ENCODE assay signal across 30 mouse cellular contexts in genomic region chr9:27800992-27801391, GRCm38 (mm10). TPM values are rescaled to one million over a fixed set of nuclear protein-coding genes. Genes with fewer than 3 reads are reported as not detected.
A peak's percentile ranks its signal among the peaks of the same experiment; 100 is the strongest.
DNase-seq lines count a peak whose midpoint lies in the region; ATAC-seq and TF ChIP-seq lines count a peak whose summit lies in the region.
"Had no signal": no experiment of that assay in that cellular context is flagged by ENCODE, and none has a peak within 500 bp of the region (broad histone marks: within the 10 kb centered on the region; RNA-seq: fewer than 3 reads in every experiment).

No protein-coding gene starts in this region.

- H3K27me3 ChIP-seq in forebrain, embryonic 12.5 days = no peaks in the 10 kb centered on the region
- no peaks in the 10 kb centered on the region for H3K27me3 ChIP-seq in intestine, embryonic 16.5 days (replicated peaks; ENCODE audit: control insufficient read depth, insufficient read depth, low read length)
- H3K27me3 ChIP-seq: CH12.LX; embryonic facial prominence, embryonic 13.5 days; forebrain, embryonic 15.5 days; heart, embryonic 12.5 days; heart, embryonic 15.5 days; hindbrain, embryonic 13.5 days; intestine, embryonic 15.5 days had no signal

- 89% methylated on average over 2 of the region's 2 CpGs for WGBS in forebrain, embryonic 12.5 days
- 76% methylated on average over 2 of the region's 2 CpGs for WGBS in intestine, embryonic 16.5 days

- no peak for TF ChIP-seq POLR2A in embryonic fibroblast, embryonic 13.5 days (IDR thresholded peaks at IDR 0.05; ENCODE audit: low read depth, low read length)

- no peak for ATAC-seq in forebrain, embryonic 12.5 days (ENCODE audit: low FRiP score)
- no peak for ATAC-seq in intestine, embryonic 16.5 days
- ATAC-seq: forebrain, embryonic 15.5 days; hindbrain, embryonic 16.5 days; intestine, embryonic 15.5 days had no signal

- no peak overlapping the region for H3K4me2 ChIP-seq in forebrain, embryonic 12.5 days
- no peak overlapping the region for H3K4me2 ChIP-seq in intestine, embryonic 16.5 days (ENCODE audit: low read depth, low read length)
- H3K4me2 ChIP-seq: embryonic facial prominence, embryonic 13.5 days; forebrain, embryonic 15.5 days; heart, embryonic 12.5 days; heart, embryonic 15.5 days; hindbrain, embryonic 13.5 days; intestine, embryonic 15.5 days had no signal

- H3K4me3 ChIP-seq in embryonic fibroblast, embryonic 13.5 days (ENCODE audit: insufficient read depth, low read length) = no peak overlapping the region
- H3K4me3 ChIP-seq in forebrain, embryonic 12.5 days (replicated peaks) = no peak overlapping the region
- H3K4me3 ChIP-seq in intestine, embryonic 16.5 days (ENCODE audit: low read length) = no peak overlapping the region
- H3K4me3 ChIP-seq: embryonic facial prominence, embryonic 10.5 days; embryonic facial prominence, embryonic 13.5 days; forebrain, embryonic 15.5 days; heart, embryonic 12.5 days; heart, embryonic 15.5 days; hindbrain, embryonic 10.5 days; hindbrain, embryonic 13.5 days; intestine, embryonic 15.5 days had no signal

- peak overlapping the region; percentile 97 for H3K27ac ChIP-seq in embryonic fibroblast, embryonic 13.5 days (ENCODE audit: insufficient read depth, low read length)
- H3K27ac ChIP-seq in forebrain, embryonic 12.5 days = no peak overlapping the region
- H3K27ac ChIP-seq in intestine, embryonic 16.5 days (ENCODE audit: low read length) = no peak overlapping the region
- H3K27ac ChIP-seq: embryonic facial prominence, embryonic 10.5 days; embryonic facial prominence, embryonic 13.5 days; forebrain, embryonic 15.5 days; heart, embryonic 15.5 days; hindbrain, embryonic 10.5 days; hindbrain, embryonic 13.5 days; intestine, embryonic 15.5 days had no signal

- peaks cover 11% of the 10 kb centered on the region; the same call in 1 of the 2 replicates for H3K4me1 ChIP-seq in embryonic fibroblast, embryonic 13.5 days (ENCODE audit: control insufficient read depth, insufficient read depth, low read length)
- no peaks in the 10 kb centered on the region for H3K4me1 ChIP-seq in forebrain, embryonic 12.5 days
- no peaks in the 10 kb centered on the region for H3K4me1 ChIP-seq in intestine, embryonic 16.5 days (ENCODE audit: control insufficient read depth, insufficient read depth, low read length)
- H3K4me1 ChIP-seq: embryonic facial prominence, embryonic 10.5 days; embryonic facial prominence, embryonic 13.5 days; forebrain, embryonic 15.5 days; heart, embryonic 12.5 days; heart, embryonic 15.5 days; hindbrain, embryonic 10.5 days; hindbrain, embryonic 13.5 days; intestine, embryonic 15.5 days had no signal

- TF ChIP-seq CTCF in embryonic fibroblast, embryonic 13.5 days (IDR thresholded peaks at IDR 0.05; ENCODE audit: borderline replicate concordance, insufficient read depth, low read length) = no peak

- no peaks in the 10 kb centered on the region for H3K9me3 ChIP-seq in forebrain, embryonic 12.5 days
- H3K9me3 ChIP-seq in intestine, embryonic 16.5 days (ENCODE audit: control insufficient read depth, low read length) = no peaks in the 10 kb centered on the region
- H3K9me3 ChIP-seq: embryonic facial prominence, embryonic 10.5 days; embryonic facial prominence, embryonic 13.5 days; forebrain, embryonic 15.5 days; heart, embryonic 15.5 days; hindbrain, embryonic 13.5 days; intestine, embryonic 15.5 days had no signal

- no peak overlapping the region for H3K9ac ChIP-seq in forebrain, embryonic 12.5 days
- H3K9ac ChIP-seq in intestine, embryonic 16.5 days (ENCODE audit: low read depth, low read length) = no peak overlapping the region
- H3K9ac ChIP-seq: embryonic facial prominence, embryonic 13.5 days; forebrain, embryonic 15.5 days; heart, embryonic 12.5 days; heart, embryonic 15.5 days; hindbrain, embryonic 13.5 days; intestine, embryonic 15.5 days had no signal

- DNase-seq in 3T3-L1 (ENCODE audit: low read depth, low spot score) (peak; percentile 82), NIH3T3 (ENCODE audit: low read depth) (peak; percentile 76)
- no peak for DNase-seq in urinary bladder, postnatal 36 days (ENCODE audit: low spot score in 2 of 2)
- DNase-seq: adrenal gland, adult 2 months; adrenal gland, postnatal 14 days; cerebellum, adult 11 months; cerebellum, adult 8-10 months; cerebellum, postnatal 10 days; cerebellum, postnatal 36 days; embryo, embryonic 11 days; gastrocnemius, postnatal 25 days; heart, adult 18-20 months; heart, postnatal 10 days; heart, postnatal 36 days; kidney, adult 18-20 months; kidney, adult 9 months had no signal

- no peaks in the 10 kb centered on the region for H3K36me3 ChIP-seq in forebrain, embryonic 12.5 days (replicated peaks)
- no peaks in the 10 kb centered on the region for H3K36me3 ChIP-seq in intestine, embryonic 16.5 days (ENCODE audit: control insufficient read depth, insufficient read depth, low read length)
- H3K36me3 ChIP-seq: embryonic facial prominence, embryonic 10.5 days; embryonic facial prominence, embryonic 13.5 days; forebrain, embryonic 15.5 days; G1E; heart, embryonic 12.5 days; heart, embryonic 15.5 days; hindbrain, embryonic 10.5 days; hindbrain, embryonic 13.5 days; intestine, embryonic 15.5 days had no signal

RNA-seq across cellular contexts. Expression of gene Opcml, which starts 10.4 kb away (rescaled TPM):
- polyA plus RNA-seq in embryonic fibroblast, embryonic 13.5 days (2011; ENCODE audit: insufficient read length, low read depth, missing spikeins) = 0.15 and 0.83 TPM in 2 replicates
- polyA plus RNA-seq in forebrain, embryonic 12.5 days (2016; fragmentation: Nextera tagmentation; extraction: Ambion mirVana) = 4.6 and 6.2 TPM in 2 replicates
- 2.6 and 3.1 TPM in 2 replicates for polyA plus RNA-seq in intestine, embryonic 16.5 days (2015; fragmentation: Nextera tagmentation; extraction: Ambion mirVana)
- polyA plus RNA-seq: G1E had no signal

Comparison
In these comparisons a context has a peak if more than half of its experiments do, and no peak if none do; other contexts are left out.
1. DNase-seq: peak in 3T3-L1 (single experiment) and NIH3T3 (single experiment); none in urinary bladder, postnatal 36 days (0 of 2).